Mouse (Mus musculus) thymus, adult 2 months (tissue): Measurements from ENCODE around the gene Neu2.

Source experiments
- CTCF ChIP-seq: fragments of 200-500 bp; IDR thresholded peaks from 2 replicates; pipeline ENCODE4 v1.5.1; 2012; ENCODE audit warnings: mild to moderate bottlenecking, control low read depth, low read length, moderate library complexity, borderline replicate concordance; ENCODE audit not compliant: control insufficient read depth, poor library complexity, insufficient read depth; ENCODE audit errors: extremely low read depth
- POLR2A ChIP-seq: fragments of 200-500 bp; IDR thresholded peaks from 2 replicates; pipeline ENCODE4 v1.6.1; 2012; ENCODE audit warnings: mild to moderate bottlenecking, low read length, control low read depth, moderate library complexity; ENCODE audit not compliant: control insufficient read depth, poor library complexity, insufficient read depth; ENCODE audit errors: extremely low read depth

- TF ChIP-seq POLR2A: no peak
- no peak for TF ChIP-seq CTCF
Observed at GRCm38 (mm10) chr1:87527191-87527590, 17.5 kb downstream of the Neu2 start.
